Mouse (Mus musculus): ENCODE results near the gene Catip. TPM values are rescaled to one million over a fixed set of nuclear protein-coding genes. Genes with fewer than 3 reads are reported as not detected.

Catip gene
- polyA plus RNA-seq, 1 experiment: 25.9 TPM

- Histone ChIP-seq H3K36me3 (ENCODE audit: control insufficient read depth, insufficient read depth, low read length) (no peaks in the 10 kb centered on the region), H3K27me3 (ENCODE audit: control insufficient read depth, insufficient read depth, low read length) (no peaks in the 10 kb centered on the region), H3K27ac (ENCODE audit: control insufficient read depth, insufficient read depth, low read depth, low read length) (no peak overlapping the region), H3K4me3 (ENCODE audit: control insufficient read depth, low read depth, low read length) (no peak overlapping the region), H3K4me1 (ENCODE audit: control insufficient read depth, insufficient read depth, low read length) (peaks cover 2% of the 10 kb centered on the region)
- TF ChIP-seq POLR2A (IDR thresholded peaks at IDR 0.05; ENCODE audit: control insufficient read depth, low read depth, low read length): no peak
- no peak for TF ChIP-seq CTCF (IDR thresholded peaks at IDR 0.05; ENCODE audit: control insufficient read depth, insufficient read depth, insufficient replicate concordance, low read depth, low read length)
These were observed 13.7 kb downstream of the Catip start for GRCm38 (mm10) chr1:74375561-74375960.

GRCm38 (mm10) chr1:74376396-74376795 lies 14.5 kb downstream of the Catip start:
- Histone ChIP-seq H3K4me3 (ENCODE audit: control insufficient read depth, low read depth, low read length) (no peak overlapping the region), H3K27ac (ENCODE audit: control insufficient read depth, insufficient read depth, low read depth, low read length) (no peak overlapping the region), H3K27me3 (ENCODE audit: control insufficient read depth, insufficient read depth, low read length) (no peaks in the 10 kb centered on the region), H3K36me3 (ENCODE audit: control insufficient read depth, insufficient read depth, low read length) (no peaks in the 10 kb centered on the region), H3K4me1 (ENCODE audit: control insufficient read depth, insufficient read depth, low read length) (peaks cover 2% of the 10 kb centered on the region)
- TF ChIP-seq CTCF (IDR thresholded peaks at IDR 0.05; ENCODE audit: control insufficient read depth, insufficient read depth, insufficient replicate concordance, low read depth, low read length) (no peak), POLR2A (IDR thresholded peaks at IDR 0.05; ENCODE audit: control insufficient read depth, low read depth, low read length) (no peak)

- Histone ChIP-seq H3K4me3 (ENCODE audit: control insufficient read depth, low read depth, low read length) (no peak overlapping the region), H3K27ac (ENCODE audit: control insufficient read depth, insufficient read depth, low read depth, low read length) (no peak overlapping the region), H3K4me1 (ENCODE audit: control insufficient read depth, insufficient read depth, low read length) (peaks cover 2% of the 10 kb centered on the region), H3K27me3 (ENCODE audit: control insufficient read depth, insufficient read depth, low read length) (no peaks in the 10 kb centered on the region), H3K36me3 (ENCODE audit: control insufficient read depth, insufficient read depth, low read length) (no peaks in the 10 kb centered on the region)
- no peak for TF ChIP-seq CTCF (IDR thresholded peaks at IDR 0.05; ENCODE audit: control insufficient read depth, insufficient read depth, insufficient replicate concordance, low read depth, low read length)
- no peak for TF ChIP-seq POLR2A (IDR thresholded peaks at IDR 0.05; ENCODE audit: control insufficient read depth, low read depth, low read length)
These were observed 17.2 kb downstream of the Catip start for GRCm38 (mm10) chr1:74379058-74379504.

DNA sequence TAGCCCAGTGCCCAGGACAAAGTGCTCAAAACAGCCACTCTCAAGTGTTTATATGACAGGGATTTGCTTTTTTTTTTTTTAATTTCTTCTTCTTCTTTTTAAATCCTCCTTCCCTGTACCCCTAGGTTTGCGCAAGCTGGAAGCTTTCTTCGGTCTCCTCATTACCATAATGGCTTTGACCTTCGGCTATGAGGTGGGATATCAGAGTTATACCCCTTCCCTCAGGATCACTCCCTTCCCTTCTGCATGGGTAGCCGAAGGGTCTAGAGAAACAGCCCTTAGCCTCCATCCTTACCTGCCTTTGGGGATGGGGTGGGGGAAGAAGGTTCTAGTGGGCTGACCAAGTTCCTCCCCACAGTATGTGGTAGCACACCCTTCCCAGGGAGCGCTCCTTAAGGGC lies 18.6 kb downstream of the Catip start:
- Histone ChIP-seq H3K4me3 (ENCODE audit: control insufficient read depth, low read depth, low read length) (no peak overlapping the region), H3K36me3 (ENCODE audit: control insufficient read depth, insufficient read depth, low read length) (no peaks in the 10 kb centered on the region), H3K4me1 (ENCODE audit: control insufficient read depth, insufficient read depth, low read length) (peaks cover 2% of the 10 kb centered on the region), H3K27ac (ENCODE audit: control insufficient read depth, insufficient read depth, low read depth, low read length) (no peak overlapping the region), H3K27me3 (ENCODE audit: control insufficient read depth, insufficient read depth, low read length) (no peaks in the 10 kb centered on the region)
- no peak for TF ChIP-seq CTCF (IDR thresholded peaks at IDR 0.05; ENCODE audit: control insufficient read depth, insufficient read depth, insufficient replicate concordance, low read depth, low read length)

DNA sequence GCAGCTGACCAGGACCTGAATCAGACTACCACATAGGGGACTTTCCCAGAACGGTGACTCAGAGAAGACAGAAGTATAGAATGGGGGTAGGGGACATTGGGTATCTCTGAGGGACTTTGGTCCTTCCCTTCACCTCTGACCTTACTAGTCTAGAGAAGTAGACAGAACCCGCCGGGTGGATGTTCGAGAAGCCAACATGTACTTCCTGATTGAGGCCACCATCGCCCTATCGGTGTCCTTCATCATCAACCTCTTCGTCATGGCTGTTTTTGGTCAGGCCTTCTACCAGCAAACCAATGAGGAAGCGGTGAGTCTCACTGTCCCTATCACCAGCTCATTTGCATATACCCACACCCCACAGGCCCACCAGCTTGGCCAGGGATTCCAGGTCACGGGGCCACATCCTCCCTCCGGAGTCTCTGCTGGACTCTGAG lies 19.7 kb downstream of the Catip start:
- TF ChIP-seq POLR2A (IDR thresholded peaks at IDR 0.05; ENCODE audit: control insufficient read depth, low read depth, low read length): no peak
- TF ChIP-seq CTCF (IDR thresholded peaks at IDR 0.05; ENCODE audit: control insufficient read depth, insufficient read depth, insufficient replicate concordance, low read depth, low read length): no peak
- Histone ChIP-seq H3K36me3 (ENCODE audit: control insufficient read depth, insufficient read depth, low read length) (no peaks in the 10 kb centered on the region), H3K27ac (ENCODE audit: control insufficient read depth, insufficient read depth, low read depth, low read length) (no peak overlapping the region), H3K4me3 (ENCODE audit: control insufficient read depth, low read depth, low read length) (no peak overlapping the region), H3K27me3 (ENCODE audit: control insufficient read depth, insufficient read depth, low read length) (no peaks in the 10 kb centered on the region), H3K4me1 (ENCODE audit: control insufficient read depth, insufficient read depth, low read length) (peaks cover 2% of the 10 kb centered on the region)

DNA sequence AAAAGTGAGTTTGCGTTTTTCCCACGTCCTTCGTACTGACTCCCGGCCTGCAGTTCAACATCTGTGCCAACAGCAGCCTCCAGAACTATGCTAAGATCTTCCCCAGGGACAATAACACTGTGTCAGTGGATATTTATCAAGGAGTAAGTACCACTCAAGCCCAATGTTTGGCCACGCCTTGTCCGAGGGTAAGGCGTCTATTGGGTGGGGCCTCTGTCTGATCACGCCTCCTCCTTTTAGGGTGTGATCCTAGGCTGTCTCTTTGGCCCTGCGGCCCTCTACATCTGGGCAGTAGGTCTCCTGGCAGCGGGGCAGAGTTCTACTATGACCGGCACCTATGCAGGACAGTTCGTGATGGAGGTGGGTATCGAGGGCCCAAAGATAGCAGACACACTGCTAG lies 21.5 kb downstream of the Catip start:
- Histone ChIP-seq H3K4me1 (ENCODE audit: control insufficient read depth, insufficient read depth, low read length) (peaks cover 9% of the 10 kb centered on the region), H3K27me3 (ENCODE audit: control insufficient read depth, insufficient read depth, low read length) (no peaks in the 10 kb centered on the region), H3K36me3 (ENCODE audit: control insufficient read depth, insufficient read depth, low read length) (no peaks in the 10 kb centered on the region), H3K27ac (ENCODE audit: control insufficient read depth, insufficient read depth, low read depth, low read length) (no peak overlapping the region), H3K4me3 (ENCODE audit: control insufficient read depth, low read depth, low read length) (no peak overlapping the region)
- TF ChIP-seq CTCF (IDR thresholded peaks at IDR 0.05; ENCODE audit: control insufficient read depth, insufficient read depth, insufficient replicate concordance, low read depth, low read length) (no peak), POLR2A (IDR thresholded peaks at IDR 0.05; ENCODE audit: control insufficient read depth, low read depth, low read length) (no peak)

DNA sequence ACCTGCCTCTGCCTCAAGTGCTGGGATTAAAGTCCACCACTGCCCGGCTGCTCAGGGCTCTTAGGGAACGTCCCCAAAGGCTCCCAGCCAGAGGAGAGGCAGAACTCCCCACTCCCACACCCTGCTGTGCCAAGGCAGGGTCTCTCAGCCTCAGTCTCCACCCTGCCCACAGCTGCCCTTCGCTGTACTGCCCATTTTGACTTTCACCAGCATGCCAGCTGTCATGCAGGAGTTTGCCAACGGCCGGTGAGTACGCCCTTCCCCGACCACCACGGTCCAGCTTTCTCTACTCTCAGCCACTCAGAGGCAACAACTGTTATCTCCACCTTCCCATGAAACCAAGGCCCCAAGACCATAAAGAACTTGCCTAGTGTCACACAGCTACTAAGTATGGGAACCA lies 22.6 kb downstream of the Catip start:
- TF ChIP-seq CTCF (IDR thresholded peaks at IDR 0.05; ENCODE audit: control insufficient read depth, insufficient read depth, insufficient replicate concordance, low read depth, low read length): no peak
- no peak for TF ChIP-seq POLR2A (IDR thresholded peaks at IDR 0.05; ENCODE audit: control insufficient read depth, low read depth, low read length)
- peaks cover 17% of the 10 kb centered on the region for H3K4me1 ChIP-seq (ENCODE audit: control insufficient read depth, insufficient read depth, low read length)
- H3K4me3 ChIP-seq (ENCODE audit: control insufficient read depth, low read depth, low read length): no peak overlapping the region
- no peaks in the 10 kb centered on the region for H3K27me3 ChIP-seq (ENCODE audit: control insufficient read depth, insufficient read depth, low read length)
- no peak overlapping the region for H3K27ac ChIP-seq (ENCODE audit: control insufficient read depth, insufficient read depth, low read depth, low read length)
- no peaks in the 10 kb centered on the region for H3K36me3 ChIP-seq (ENCODE audit: control insufficient read depth, insufficient read depth, low read length)

DNA sequence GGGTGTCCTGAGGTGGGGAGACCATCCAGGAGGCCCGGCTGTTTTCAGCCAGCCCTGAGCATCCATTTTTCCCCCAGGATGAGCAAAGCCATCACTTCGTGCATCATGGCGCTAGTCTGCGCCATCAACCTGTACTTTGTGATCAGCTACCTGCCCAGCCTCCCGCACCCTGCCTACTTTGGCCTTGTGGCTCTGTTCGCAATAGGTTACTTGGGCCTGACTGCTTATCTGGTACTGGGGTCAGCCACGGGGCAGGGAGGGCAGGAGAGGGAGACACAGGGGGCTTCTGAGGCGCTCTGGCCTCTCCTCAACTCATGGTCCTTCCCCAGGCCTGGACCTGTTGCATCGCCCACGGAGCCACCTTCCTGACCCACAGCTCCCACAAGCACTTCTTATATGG lies 23.2 kb downstream of the Catip start:
- Histone ChIP-seq H3K36me3 (ENCODE audit: control insufficient read depth, insufficient read depth, low read length) (no peaks in the 10 kb centered on the region), H3K4me1 (ENCODE audit: control insufficient read depth, insufficient read depth, low read length) (peaks cover 22% of the 10 kb centered on the region), H3K4me3 (ENCODE audit: control insufficient read depth, low read depth, low read length) (no peak overlapping the region), H3K27me3 (ENCODE audit: control insufficient read depth, insufficient read depth, low read length) (no peaks in the 10 kb centered on the region), H3K27ac (ENCODE audit: control insufficient read depth, insufficient read depth, low read depth, low read length) (no peak overlapping the region)
- TF ChIP-seq POLR2A (IDR thresholded peaks at IDR 0.05; ENCODE audit: control insufficient read depth, low read depth, low read length) (no peak), CTCF (IDR thresholded peaks at IDR 0.05; ENCODE audit: control insufficient read depth, insufficient read depth, insufficient replicate concordance, low read depth, low read length) (no peak)

All from testis, adult 2 months (tissue).